Mouse (Mus musculus): ENCODE measurements around the gene Stab1. TPM values are rescaled to one million over a fixed set of nuclear protein-coding genes. Genes with fewer than 3 reads are reported as not detected.

The Stab1 gene
- total RNA-seq, 4 experiments from 2014 or later = 5.0 to 9.9 (median 6.0) TPM

- peak; percentile 77 to 90 for DNase-seq (ENCODE audit: low spot score in 2 of 2)
Observed at GRCm38 (mm10) chr14:31194891-31195513, 26.6 kb upstream of the Stab1 start.

DNA sequence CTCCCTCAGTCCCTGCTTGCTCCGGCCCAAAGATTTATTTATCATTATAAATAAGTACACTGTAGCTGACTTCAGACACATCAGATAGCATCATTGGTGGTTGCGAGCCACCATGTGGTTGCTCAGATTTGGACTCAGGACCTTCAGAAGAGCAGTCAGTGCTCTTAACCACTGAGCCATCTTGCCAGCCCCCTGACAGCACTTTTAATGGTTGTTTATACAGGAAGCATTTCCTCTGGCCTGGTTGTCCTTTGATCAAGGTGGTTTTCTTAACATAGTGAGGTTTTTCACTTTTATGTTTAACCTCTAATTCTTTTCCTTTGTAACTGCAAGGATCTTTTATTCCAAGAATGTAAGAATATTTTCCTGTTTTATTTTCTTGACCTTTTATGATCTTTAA lies 26.0 kb upstream of the Stab1 start:
- no peak for DNase-seq (ENCODE audit: low spot score in 2 of 2)

DNA sequence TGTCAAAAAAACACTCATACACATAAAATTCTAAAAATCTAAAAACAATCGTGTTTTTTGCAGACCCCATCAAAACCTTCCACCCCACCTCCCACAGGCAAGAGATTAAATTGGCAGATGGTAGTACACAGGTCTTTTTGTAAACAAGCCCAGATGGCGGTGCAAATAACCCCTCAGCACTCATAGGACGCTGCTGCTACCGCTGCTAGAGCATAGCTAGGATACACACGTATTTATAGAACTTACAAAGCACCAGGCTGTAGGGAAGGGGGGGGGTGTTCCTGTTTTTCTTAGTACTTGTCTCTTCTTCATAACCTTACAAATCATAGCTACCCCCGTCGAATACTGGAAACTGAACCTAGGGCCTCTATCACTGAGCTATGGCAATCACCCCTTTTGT lies 25.4 kb upstream of the Stab1 start:
- no peak for DNase-seq (ENCODE audit: low spot score in 2 of 2)

DNA sequence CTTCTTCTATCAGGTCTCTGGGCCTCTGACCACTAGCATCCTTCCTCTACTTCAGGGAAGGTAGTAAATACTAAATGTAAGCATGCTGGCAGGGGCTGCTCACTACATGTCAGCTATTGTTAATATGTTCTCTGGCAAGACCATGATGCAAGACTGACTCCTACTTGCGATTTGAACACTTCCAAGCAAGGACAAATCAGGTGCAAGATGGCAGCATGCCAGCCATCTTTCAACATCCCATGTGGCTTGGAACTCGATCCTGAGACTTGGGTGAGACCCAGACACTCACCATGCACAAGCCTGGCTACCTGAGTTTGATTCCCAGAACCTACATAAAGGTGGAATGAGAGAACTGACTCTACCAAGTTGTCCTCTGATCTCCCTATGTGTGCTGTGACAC lies 23.5 kb upstream of the Stab1 start:
- DNase-seq (ENCODE audit: low spot score in 2 of 2) = no peak

DNA sequence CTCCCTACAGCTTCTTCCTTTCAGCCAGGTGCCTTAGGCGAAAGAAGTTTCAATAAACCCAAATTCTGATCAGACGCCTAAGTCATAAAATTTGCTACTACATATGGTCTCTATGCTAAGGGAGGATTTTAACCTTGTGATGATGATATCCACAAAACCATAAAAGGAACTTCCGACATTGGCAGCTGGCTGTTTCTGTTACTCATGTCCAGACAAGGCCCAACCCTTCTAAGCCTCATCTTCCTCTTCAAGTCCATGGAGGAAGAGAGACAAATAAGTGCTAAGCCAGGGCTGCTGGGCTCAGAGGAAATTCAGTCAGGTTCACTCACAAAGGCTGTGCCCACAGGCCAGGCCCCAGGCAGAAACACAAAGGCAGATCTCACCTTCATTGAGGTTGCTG lies 20.9 kb upstream of the Stab1 start:
- no peak for DNase-seq (ENCODE audit: low spot score in 2 of 2)

GRCm38 (mm10) chr14:31188771-31189181 lies 20.3 kb upstream of the Stab1 start:
- DNase-seq (ENCODE audit: low spot score in 2 of 2) = no peak

GRCm38 (mm10) chr14:31186656-31187055 lies 18.2 kb upstream of the Stab1 start:
- DNase-seq (ENCODE audit: low spot score in 2 of 2) = no peak

GRCm38 (mm10) chr14:31184195-31184594 lies 15.8 kb upstream of the Stab1 start:
- DNase-seq (ENCODE audit: low spot score in 2 of 2) = no peak

DNA sequence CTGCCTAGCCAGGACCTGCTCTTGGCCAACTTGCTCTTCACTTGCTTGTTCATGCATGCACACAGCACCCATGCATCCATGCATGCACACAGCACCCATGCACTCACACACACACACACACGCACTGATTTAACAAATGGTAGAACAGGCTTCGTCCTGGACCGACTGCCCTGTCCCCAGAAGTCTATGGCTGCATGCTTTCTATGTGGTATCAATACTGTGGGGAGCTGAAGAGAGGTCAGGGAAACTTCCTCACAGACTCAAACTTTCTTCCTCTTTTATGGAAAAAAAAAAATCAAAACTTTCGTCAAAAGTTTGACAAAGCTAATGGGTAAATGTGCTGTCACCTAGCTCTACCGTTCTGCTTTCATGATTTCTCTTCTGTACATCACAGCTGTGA lies 15.1 kb upstream of the Stab1 start:
- DNase-seq (ENCODE audit: low spot score in 2 of 2) = no peak

GRCm38 (mm10) chr14:31182786-31183290 lies 14.4 kb upstream of the Stab1 start:
- DNase-seq (ENCODE audit: low spot score in 2 of 2) = no peak

GRCm38 (mm10) chr14:31181512-31181911 lies 13.1 kb upstream of the Stab1 start:
- DNase-seq (ENCODE audit: low spot score in 2 of 2) = no peak

- DNase-seq (ENCODE audit: low spot score in 2 of 2) = peak in 1 of 2 experiments; percentile 59
Observed at GRCm38 (mm10) chr14:31179677-31180365, 11.4 kb upstream of the Stab1 start.

GRCm38 (mm10) chr14:31177715-31178114 lies 9.3 kb upstream of the Stab1 start:
- no peak for DNase-seq (ENCODE audit: low spot score in 2 of 2)

DNA sequence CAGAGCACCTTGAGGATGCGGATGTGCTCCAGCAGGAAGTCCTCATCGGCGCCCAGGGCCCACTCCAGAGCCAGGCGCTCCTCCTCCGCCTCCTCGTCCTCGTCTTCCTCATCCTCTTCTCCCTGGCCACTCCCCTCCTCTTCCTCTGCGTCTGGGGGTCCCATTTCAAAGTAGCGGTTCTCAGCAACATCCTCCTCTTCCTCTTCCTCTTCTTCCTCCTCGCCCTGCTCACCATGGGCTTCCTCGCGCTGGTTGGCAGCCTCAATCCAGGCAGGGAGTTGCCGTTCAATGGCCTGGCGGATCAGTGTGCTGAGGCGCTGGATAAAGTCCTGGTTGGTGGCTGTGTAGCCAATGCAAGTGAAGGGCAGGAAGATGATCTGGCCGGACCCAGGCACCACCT lies 8.8 kb upstream of the Stab1 start:
- no peak for DNase-seq (ENCODE audit: low spot score in 2 of 2)

DNA sequence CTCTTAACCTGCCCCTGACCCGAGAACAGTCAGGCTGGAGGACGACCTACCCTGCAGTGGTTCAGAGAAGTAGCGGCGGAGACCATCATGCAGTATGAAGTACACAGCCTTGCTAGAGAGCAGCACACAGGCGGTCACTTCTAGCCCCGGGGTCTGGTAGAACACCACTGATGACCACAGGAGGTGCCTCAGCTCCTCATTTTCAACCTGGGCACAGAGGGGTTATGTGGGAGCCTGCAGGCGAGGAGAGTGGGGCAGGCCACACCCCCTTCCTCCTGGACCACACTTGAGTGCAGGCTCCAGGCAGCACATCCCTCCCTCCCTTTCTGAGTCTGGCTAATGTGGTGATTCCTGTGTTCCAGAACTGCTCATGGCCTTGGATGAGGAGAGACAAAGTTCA lies 5.1 kb upstream of the Stab1 start:
- no peak for DNase-seq (ENCODE audit: low spot score in 2 of 2)

DNA sequence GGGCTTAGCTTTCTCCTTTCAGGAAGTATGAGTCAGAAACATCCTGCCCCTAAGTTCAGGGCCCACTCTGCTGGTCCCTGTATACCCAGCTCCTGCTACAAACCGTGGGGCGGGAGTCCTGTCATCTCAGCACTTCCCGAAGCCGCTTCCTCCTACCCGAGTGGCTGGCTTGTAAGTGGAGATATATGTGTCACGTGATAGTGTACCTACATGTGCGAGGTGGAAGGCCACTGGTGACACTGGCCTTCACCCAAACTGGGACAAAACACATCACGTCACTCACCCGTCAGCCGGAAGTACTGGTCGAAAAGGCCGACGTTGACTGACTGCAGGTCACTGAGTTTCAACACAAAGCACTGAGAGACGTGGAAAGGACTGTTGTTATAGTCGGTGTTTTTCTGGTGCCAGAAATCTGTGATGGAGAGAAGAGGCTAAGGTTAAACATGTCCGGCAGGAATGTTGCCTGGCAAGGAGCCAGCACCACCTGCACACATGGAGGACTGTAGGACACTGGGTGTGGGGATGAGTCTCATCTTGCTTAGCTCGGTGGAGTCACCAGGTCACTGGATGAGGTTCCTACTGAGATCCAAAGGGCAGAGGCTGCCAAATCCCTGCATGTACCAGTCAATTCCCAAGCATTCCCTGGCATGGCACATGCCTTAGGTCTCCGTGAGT lies 4.5 kb upstream of the Stab1 start:
- DNase-seq (ENCODE audit: low spot score in 2 of 2) = no peak

- no peak for DNase-seq (ENCODE audit: low spot score in 2 of 2)
Observed at GRCm38 (mm10) chr14:31171821-31172220, 3.4 kb upstream of the Stab1 start.

DNA sequence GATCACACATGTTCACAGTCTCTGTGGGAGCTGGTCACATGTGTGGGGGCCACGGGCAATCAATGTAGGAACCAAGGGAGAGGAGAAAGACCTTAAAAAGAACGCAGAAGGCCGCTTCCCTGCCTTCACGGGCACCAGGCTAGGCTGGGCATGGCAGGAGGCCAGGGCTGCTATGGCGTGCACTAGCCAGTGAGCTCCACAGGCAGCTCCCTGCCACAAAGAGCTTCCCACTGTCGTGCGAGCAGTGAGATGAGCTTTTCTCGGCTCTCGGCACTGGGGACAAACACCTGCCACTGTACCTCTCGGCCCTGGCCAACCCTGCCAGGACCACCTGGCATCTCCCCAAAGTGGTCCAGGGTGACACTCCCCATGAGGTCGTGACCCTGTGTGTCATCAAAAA lies 2.9 kb upstream of the Stab1 start:
- DNase-seq (ENCODE audit: low spot score in 2 of 2) = no peak

GRCm38 (mm10) chr14:31170963-31171362 lies 2.5 kb upstream of the Stab1 start:
- DNase-seq (ENCODE audit: low spot score in 2 of 2) = no peak

DNA sequence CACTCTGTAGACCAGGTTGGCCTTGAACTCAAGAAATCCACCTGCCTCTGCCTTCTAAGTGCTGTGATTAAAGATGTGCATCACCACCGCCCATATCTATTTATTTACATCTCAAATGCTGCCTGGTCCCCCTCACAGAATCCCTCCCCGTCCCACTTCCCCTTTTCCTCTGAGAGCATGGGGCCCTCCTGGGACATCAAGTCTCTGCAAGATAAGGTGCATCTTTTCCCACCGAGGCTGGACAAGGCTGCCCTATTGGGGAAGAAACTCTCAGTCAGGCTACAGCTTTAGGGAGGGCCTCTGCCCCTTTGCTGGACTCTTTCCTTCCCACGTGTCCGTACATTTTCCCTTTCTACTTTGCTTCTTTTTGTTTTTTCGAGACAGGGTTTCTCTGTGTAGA lies 1.1 kb upstream of the Stab1 start:
- no peak for DNase-seq (ENCODE audit: low spot score in 2 of 2)

GRCm38 (mm10) chr14:31166827-31167226 lies 1.6 kb downstream of the Stab1 start:
- DNase-seq (ENCODE audit: low spot score in 2 of 2) = no peak

DNA sequence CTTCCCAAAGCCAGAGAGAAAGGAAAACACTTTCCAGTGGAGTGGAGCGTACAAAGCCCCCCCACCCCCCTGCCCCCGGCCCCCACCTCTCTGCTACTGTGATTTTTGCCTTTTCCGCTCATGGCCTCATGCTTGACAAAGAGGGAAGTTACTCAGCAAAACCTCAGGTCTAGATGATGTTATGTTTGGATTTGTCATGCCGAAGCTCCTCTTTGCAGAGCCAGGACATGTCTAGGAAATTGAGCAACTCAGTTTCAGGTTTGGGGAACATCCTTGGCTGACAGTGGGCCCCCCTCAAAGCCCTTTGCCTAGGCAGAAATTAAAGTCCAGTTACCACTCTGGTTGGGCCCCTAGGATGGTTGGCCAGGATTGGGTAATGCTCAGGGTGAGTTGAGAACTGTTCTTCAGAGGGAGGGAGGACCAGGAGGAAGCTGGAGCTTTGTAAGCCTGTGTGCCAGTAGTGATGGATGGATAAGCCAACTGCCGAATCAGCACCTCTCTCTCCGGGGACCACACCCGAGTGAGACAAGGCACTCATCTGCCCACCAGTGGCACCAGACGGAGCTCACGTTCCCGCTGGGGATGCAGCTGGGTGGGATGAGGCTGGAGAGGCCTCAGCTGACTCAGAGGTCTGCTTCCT lies 2.3 kb downstream of the Stab1 start:
- no peak for DNase-seq (ENCODE audit: low spot score in 2 of 2)
